Mouse (Mus musculus) urinary bladder, postnatal 10 days (tissue): ENCODE results near the gene Rps6ka2.

Experiments used
- DNase-seq: peaks from one replicate; pipeline ENCODE4 v3.0.0; 2022; ENCODE audit warnings: low spot score

Rps6ka2 gene

DNA sequence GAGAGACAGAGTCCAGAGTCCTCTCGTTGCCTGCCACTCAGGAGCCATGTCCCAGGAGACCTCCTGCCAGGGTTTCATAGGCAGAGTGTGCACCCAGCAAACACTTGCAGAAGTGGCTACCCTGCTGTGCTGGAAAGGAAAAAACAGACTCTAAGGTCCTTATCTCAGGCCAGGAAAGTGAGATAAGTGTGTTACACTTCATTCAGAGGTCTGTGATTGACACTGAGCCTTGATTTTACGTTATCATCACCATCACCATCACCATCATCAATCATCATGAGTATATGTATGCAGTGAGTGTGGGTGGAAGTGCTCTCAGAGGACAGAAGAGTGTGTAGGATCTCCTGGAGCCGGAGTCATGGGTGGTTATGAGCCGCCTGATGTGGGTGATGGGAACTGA lies 51.4 kb downstream of the Rps6ka2 start:
- no peak for DNase-seq

DNA sequence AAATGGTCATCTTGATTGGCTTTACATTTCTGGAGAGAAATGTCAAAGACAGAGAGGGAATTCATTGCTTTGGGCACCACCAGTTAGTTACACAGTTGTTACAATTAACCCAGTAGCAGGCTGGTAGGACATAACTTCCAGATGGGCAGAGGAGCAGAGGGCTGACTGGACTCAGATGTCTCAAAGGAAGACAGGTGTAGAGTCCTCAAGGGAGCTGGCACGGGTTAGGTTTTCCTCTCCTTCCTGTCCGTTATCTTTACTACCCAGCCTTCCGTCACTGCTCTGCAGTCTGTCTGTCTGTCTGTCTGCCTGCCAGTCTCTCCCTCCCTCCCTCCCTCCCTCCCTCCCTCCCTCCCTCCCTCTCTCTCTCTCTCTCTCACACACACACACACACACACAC lies 52.3 kb downstream of the Rps6ka2 start:
- DNase-seq: no peak

DNA sequence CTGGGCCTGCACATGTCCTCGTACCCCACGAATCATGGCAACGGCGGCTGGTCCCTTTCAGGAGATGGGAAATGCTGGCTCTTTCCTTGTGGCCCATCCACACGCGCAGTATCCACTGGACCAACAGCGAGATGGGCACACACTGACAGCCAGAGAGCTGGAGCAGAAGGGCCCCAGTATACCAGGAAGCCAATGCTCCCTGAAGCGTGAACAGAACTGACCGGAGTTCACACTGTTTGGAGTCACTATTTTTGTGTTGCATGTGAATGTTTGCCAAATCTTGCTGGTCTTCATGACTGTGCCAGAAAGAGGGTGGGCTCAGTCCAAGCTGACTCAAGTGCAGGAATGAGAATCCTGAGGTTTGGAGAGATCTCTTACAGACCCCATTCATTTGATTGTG lies 58.6 kb downstream of the Rps6ka2 start:
- no peak for DNase-seq

DNA sequence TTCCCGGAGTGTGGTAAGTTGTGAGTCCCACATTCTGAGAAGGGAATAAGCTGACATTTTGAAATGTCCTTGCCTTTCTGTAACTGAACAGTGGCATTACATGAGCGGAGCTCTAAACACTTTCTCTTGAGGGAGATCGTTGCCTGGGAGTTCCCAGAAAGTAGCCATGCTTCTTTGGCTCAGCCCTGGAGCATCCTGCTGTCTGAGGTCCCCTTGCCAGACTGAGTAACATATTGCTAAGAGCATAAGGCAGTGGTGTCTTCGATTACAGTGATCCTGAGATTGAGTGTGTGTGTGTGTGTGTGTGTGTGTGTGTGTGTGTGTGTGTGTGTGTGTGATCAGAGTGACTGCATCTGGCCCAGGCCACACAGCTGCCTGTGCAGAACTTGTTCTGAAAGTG lies 61.4 kb downstream of the Rps6ka2 start:
- no peak for DNase-seq

DNA sequence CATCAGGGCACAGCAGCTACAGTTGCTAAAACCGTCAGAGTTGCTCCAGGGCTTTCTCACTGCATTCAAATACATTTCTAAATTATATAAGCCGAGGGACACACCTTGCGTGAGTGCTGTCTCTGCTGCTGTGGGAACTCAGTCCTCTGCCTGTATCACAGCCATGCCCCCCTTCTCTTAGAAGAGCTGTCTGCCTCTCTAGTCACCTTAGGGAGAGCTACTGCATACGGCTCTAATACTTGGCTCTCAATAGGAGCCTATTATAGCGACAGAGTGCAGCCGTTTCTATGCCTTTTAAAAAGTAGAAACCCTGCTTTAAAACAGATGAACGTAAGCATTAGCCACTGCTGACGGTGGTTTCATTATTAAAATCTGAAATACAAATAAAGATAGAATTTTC lies 61.9 kb downstream of the Rps6ka2 start:
- no peak for DNase-seq

DNA sequence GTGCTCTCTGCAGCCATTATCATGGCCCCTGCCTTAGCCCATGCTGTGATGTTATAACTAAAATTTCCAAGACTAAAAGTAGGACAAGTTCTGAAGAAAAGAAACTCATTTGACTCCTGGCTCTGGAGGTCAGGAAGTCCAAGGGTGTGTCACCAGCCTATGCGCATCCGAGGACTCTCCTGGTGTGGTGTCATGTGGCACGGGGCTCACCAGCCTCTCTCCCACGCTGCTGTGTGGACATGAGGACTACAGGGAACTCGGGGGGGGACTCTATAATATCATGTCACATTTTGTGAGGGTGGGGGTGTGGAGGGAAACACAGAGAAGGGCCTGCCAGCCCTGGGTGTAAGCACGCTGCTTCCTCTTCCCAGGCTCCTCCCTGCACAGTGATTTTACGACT lies 62.5 kb downstream of the Rps6ka2 start:
- no peak for DNase-seq

DNA sequence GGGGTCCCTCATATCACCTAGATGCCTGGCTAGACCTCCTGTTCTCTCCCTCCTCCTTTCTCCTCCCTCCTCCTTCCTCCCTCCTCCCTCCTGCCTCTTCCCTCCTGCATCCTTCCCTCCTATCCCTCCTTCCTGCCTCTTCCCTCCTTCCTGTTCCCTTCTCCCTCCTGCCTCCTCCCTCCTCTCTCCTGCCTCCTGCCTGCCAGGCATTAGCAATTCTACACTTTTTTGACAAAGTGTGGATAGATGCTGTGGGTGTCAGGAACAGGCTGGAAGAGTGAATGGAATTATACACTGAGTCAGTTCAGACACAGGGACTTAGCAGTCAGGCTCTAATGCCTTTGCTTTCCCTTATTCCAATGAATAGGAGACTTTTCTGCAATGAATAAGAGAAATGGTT lies 63.3 kb downstream of the Rps6ka2 start:
- no peak for DNase-seq

DNA sequence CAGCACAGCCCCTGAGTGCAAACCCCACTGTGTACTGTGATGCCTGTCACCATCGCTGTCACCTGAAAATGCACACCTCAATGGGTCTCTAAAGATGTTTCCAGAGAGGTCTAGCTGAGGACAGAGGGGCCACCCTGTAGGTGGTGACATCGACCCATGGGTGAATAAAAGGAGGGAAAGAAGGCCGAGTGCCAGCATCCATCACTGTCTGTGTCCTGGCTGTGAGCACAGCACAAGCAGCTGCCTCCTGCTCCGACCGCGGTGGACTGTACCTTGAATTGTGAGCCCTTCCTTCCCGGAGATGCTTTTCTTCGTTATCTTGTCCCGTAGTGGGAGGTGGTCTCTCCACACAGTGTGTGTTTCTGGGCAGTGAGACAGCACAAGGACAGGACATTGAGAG lies 67.8 kb downstream of the Rps6ka2 start:
- no peak for DNase-seq

DNA sequence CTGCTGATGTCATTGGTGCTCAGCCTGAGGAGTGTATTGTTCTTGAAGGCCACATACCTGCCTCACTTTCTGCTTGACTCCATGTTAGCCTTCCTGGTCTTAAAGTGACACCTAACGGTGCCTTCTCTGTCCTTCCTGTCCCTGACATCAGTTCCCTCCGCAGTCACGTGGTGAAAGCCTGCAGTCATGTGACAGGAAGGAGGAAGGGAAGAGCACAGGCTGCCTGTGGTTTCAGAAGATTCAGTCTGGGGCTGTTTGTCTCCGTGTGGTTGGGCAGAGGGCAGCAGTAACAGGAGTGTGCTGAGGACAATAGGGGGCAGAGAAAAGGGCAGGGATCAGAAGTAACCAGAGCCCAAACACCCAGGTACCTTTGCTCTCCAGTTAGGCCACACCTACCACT lies 68.9 kb downstream of the Rps6ka2 start:
- no peak for DNase-seq

DNA sequence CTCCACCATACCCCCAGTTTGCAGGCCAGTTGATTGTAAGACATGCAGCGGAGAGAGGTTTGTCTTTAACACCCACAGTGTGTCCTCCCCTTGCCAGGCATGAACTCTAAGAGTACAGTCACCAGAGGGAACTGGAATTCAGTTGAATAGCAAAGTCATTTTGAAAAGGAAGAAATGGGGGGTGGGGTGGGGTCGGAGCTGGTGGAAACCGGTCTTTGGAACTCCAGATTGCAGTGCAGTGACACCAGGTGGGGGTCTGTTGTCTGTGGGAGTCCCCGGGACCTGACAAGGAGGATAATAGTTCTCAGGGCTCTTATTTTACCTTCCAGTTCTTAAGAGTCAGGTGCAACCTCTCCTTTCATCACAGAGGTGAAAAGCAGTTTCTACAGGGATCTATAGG lies 70.6 kb downstream of the Rps6ka2 start:
- no peak for DNase-seq

DNA sequence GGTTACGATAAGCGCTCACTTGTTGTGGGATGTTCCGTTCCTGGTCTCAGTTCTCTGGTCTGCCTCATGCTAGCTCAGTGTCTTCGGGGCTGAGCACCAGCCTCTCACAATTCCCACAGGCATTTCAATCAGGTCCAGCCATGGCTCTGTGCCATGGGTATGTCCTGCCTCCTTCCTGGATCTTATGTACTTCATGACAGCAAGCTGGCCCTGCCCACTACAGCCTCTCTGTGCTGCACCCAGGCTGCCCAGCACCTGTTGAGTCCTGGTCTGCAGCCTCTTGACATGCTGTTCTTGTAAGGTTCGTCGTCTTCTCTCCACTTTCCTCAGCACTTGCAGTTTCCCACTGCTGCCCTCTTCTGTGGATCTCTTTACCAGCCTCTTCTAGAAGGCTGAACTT lies 75.2 kb downstream of the Rps6ka2 start:
- DNase-seq: no peak

DNA sequence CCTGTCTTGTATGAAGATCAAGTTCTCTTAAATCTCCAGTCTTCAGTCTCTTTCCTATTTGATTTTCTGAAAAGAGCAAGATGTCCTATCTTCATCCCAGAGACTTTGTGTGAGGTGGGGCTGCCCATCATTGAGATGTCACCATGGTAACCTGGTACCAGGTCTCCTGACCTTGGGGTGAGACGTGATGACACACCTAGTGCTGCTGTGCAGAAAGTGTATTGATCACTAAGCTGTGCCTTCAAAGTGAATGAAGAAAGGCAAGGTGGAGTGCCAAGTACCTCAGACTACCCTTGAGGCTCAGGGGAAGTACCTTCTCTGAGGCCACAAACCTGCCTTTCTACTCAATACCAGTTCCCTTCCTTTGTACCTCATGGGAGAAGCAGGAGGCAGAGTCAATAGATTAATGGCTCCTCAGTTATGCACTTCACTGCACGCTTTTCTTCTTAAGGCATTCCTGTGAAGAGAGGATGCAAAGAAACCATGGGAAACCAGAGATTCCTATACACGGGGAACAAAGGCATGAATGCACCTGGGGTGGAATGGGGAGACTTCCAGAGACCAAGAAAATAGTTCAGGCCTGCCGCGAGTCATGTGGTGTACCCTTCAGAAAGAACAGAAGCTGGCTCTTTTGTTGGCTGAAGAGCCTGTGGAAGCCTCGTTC lies 77.1 kb downstream of the Rps6ka2 start:
- no peak for DNase-seq

DNA sequence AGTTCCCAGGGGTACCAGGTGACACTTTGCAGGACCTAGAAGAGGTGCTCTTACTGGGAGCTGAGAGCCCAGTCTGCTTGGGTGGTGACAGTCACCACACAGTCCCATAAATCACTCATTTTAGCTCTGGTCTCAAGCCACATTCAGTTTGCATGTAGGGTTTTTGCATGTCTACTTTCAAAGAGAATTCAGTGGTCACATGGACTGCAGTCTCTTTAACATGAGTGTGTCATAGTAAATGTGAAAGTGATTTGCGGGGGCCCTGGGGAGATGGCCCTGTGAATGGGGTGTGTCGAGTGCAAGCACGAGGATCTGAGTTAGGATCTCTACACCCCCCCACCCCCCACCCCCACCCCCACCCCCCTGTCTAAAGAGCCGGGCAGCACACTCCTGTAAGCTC lies 80.5 kb downstream of the Rps6ka2 start:
- no peak for DNase-seq

DNA sequence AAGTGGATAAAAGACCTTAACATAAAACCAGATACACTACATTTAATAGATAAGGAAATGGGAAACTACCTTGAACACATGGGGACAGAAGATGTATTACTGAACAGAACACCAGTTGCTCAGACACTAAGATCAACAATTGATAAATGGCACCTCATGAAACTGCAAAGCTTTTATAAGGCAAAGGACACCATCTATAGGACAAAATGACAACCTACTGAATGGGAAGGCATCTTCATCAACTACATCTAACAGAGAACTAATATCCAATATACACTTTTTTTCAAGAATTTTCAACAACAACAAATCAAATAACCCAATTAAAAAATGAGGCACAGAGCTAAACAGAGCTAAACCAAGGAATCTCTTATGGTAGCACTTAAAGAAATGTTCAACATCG lies 87.3 kb downstream of the Rps6ka2 start:
- DNase-seq: no peak

DNA sequence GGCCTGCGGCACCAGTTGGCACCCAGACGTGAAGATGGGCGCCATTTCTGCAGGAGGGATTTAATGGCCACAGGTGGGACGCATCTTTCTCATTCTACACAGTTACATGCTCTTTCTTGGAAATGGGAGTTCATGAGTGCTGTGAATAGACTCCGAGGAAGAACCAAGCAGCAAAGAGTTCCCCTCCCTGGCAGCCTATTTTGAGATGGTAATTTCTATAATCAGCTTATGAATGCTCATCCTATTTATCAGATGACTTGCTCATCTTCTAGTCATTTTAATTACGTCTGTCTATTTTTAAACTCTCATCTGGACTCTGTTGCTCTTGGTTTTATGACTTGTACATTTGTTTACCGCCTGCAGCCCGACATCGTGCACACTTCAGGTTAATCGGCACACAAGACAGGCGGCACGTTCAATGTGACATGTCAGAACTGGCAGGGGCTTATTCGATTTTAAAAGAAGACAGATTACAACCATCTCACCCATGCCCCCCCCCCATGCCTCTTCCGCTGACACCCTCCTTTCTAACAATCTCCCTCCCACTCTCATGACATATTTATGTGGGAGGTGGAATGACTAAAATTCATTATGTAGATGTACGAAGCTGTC lies 88.9 kb downstream of the Rps6ka2 start:
- no peak for DNase-seq

DNA sequence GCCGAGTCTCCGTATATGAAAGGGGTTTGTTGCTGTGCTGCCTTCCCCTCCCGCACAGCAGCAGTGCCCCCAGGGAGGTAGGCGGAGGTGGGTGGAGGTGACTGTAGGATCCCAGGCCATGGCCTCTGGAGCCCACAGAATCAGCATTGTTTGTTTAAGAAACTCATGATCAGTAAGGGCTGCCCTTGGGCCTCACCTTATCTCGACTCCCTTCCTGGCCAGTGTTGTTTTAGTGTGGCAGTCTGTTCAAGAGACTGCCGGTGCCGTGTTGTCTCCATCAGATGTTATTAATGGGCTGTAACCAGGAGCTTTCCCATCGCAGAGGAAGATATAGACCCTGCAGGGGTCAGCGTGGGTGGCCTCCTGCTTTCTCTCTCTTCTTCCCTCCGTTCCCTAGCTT lies 90.4 kb downstream of the Rps6ka2 start:
- DNase-seq: no peak

DNA sequence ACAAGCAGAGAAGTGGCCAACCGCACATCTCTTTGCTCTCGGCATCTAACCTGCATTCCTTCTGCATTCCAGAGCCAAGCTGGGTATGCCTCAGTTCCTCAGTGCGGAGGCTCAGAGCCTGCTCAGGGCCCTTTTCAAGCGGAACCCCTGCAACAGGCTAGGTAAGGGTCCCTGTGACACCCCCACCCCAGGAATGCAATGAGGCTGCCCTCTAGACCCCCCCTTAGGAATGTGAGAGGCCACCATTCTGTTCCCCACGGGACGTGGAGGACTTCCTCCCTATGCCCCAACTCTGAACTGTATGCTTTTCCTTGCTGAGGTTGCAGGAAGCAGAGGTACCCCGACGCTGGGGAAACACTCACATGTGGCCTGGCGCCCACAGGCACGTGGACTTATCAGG lies 92.1 kb downstream of the Rps6ka2 start:
- DNase-seq: no peak

DNA sequence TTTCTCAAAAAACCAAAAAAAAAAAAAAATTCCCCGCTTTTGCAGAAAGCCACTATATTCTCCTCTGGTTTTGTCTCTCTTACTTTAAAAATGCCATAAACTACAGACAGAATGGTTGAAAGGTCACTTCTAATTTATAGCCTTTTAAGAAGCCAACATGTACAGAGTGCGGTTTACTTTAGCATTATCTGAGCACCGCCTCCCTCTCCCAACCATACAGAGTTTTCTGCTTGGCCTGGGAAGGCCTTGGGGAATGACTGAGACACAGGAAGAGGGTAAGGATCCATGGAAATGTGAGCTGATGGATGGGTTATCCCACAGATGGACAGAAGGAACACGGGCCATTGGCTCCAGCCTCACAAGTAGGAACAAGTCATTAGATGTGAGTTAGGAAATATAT lies 92.7 kb downstream of the Rps6ka2 start:
- DNase-seq: no peak

DNA sequence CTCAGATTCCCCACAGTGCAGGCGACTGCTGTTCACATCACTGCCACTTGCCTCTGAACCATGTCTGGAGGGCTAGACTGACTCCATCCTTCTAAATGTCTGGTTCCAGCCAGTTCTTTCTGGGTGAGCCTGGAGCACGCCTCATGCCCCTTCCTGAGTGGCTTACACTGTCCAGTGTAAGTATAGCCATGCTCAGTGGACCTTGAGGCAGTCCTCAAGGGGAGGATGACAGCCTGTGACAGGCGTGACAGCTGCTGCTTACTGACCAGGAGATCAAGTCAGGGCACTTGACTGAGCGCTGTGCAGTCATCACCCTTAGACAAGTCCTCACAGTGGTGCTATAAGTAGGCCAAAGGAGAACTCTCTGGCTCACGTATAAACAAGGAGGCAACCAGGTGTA lies 94.7 kb downstream of the Rps6ka2 start:
- no peak for DNase-seq

DNA sequence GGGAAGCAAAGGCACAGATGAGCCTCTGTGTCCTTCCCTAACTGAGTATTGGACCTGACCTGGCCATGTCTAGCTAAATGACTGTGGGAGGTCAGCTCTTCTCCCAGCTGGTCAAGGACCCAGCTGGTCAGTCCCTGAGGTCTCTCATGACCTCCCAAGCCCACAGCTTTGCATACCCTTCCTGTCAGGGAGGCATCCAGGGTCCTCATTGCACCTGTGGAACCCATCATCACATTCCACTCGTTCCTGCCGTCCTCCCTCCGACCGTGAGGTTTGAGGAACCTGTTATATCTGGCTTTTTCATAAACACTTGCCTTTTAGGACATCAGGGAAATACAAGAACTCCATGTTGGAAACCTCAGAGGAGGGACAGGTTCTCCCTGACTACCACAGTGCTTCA lies 95.4 kb downstream of the Rps6ka2 start:
- no peak for DNase-seq

DNA sequence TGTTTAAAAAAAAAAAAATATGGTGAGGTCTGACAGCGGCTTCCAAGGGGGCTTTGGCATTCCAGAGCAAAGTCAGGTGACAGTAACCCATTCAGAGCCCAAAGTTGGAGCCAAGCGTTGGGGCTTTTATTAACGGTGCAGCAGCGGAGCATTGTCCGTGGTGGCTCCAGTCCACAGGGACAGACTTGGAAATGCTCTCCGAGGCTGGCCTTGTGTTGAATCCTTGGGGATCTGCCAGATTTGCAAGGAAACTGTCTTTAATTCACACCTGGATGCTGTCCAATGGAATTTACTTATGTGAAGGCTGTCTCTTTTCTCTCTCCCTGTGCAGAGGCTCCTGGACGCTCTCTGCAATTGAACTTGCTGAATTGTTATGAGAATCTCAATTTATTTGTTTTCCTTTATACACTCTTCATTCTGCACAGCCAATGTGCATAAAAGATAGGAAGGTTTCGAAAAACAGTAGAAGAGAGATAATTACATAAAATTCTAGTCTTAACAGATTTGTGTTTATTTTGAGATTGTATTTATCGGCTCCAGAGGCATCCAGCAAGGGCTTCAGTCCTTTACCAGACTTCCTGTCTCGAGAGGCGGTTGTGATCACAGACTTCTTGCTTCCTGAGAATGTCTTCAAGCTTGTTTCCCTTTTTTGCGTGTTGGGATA lies 95.9 kb downstream of the Rps6ka2 start:
- DNase-seq: no peak

DNA sequence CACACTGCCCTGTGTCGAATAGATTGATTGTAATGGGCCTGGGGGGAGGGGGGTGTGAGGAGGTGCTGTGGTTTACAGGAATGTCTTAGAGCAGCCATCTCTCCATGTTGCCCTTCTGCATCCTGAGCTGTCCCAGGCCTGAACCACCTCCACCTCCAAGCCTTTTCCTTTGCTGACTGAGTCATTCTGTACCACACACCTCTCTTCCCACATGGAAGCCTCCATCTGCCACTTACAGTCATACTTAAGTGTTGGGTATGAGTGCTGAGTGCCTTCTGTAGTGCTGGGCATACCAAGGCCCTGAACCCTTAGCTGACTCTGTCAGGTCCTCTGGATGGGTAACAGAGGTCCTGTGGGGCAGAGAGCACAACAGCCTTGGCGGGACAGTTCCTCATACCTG lies 97.9 kb downstream of the Rps6ka2 start:
- no peak for DNase-seq

DNA sequence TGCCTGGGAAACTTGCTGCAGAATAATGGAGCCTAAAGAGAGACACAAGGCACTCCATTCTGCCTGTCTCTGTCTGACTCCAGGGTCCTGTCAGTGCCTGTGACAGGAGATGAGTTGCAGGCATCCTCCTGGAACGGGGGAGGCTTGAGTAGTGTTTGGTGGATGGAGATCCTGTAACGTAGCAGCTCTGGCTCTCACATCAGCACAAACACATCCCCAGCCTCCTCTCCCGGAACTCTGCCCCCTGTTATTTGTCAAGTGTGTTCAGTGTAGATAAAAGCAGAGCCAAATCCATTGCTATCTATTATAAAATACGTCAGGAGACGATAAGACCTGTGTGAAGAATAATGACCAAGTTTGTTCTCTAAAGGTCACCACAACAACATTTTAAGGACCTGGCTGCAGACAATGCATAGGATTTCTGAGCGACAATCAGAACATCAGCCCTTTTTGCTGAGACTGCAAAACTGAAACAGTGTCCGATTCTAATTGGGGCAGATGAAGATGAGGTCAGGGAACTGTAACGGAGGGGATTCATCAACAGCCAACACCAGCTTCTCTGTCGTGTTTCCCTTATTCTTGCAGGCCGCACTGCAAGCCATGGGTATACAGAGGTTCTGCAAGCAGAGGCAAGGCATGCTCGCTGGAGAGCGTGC lies 99.4 kb downstream of the Rps6ka2 start:
- no peak for DNase-seq
